Mouse (Mus musculus): ENCODE measurements around the gene Vpreb1.

Vpreb1 gene

GRCm38 (mm10) chr16:16854836-16855235, 15.8 kb downstream of the Vpreb1 start:
- no peak for DNase-seq

DNA sequence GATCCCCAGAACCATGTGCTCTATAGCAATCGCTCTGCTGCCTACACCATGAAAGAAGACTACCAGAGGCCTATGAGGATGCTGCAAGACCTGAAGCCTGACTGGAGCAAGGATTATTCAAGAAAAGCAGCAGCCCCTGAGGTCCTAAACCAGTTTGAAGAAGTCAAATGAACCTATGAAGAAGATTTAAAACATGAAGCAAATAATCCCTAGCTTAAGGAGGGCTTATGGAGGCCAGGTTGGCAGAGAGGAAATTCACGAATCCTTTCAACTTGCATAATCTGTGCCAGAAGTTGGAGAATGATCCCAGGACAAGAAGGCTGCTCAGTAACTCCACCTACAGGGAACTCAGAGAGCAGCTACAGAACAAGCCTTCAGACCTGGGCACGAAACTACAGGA, 18.2 kb downstream of the Vpreb1 start:
- DNase-seq, result no peak

DNA sequence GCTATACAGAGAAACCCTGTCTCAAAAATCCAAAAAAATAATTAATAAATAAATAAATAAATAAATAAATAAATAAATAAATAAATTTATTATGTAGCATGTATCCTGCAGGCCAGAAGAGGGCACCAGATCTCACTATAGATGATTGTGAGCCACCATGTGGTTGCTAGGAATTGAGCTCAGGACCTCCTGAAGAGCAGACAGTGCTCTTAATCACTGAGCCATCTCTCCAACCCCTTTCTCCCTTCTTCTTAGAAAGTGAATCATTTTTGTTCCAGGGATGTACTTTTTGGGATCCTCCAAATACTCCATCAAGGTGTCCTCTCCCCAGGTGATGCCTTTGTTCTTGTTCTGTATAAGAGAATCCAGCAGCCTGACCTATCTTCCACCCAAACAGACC, 21.4 kb downstream of the Vpreb1 start:
- DNase-seq, result no peak

DNA sequence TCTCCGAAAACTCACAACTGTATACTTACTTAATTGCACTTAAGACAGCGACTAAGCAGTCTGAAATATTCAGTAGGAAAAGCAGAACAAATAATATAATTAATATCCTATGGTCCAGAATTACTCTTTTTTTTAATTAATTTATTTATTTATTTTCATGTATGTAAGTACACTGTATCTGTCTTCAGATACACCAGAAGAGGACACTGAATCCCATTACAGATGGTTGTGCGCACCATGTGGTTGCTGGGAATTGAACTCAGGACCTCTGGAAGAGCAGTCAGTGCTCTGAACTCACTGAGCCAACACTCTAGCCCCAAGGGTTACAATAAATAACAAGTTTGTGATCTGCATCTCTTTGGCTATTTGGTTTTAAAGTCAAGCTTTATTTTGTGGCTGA, 41.0 kb downstream of the Vpreb1 start:
- no peak for DNase-seq

GRCm38 (mm10) chr16:16828757-16829615, 41.7 kb downstream of the Vpreb1 start, which contains the start of gene Spag6l:
Gene Spag6l, minus strand, starts transcription at chr16:16829456.
- no peak for DNase-seq

DNA sequence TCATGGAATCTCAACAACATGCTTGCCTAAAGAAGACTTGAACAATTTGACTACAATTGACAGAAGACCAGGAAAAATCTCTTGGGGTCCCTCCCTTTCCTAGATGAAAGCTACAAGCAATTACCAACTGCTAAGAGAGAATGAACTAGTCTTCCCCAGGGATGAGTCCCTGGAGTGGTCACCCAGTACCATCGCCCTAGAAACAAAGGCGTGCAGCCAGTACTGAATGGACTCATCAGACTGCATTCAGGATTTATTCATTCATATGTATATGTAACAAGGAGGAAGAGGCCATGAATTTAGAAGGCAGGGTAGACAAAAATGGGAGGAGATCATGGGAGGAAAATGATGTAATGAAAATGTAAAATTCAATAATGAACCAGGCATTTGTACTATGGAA, 44.4 kb downstream of the Vpreb1 start:
- DNase-seq, result no peak

DNA sequence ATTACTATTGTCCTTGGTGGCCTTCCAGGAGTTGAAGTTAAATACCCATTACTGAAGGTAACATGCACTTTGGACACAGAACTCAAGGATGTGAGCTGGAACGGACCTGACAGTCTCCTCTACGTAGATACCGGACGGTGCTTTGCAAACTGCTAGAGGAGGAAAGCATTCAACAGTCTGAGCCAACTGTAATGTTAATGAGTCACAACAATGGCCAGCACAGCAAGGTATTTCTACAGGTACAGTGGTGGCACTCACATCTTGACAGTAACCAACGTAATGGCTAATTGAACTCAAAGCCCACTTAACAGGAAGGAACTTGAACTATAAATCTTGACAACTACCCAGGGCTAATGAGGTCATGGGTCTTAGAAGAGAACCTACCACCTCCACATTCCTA, 45.2 kb downstream of the Vpreb1 start:
- DNase-seq, result no peak
